Mouse (Mus musculus) heart, embryonic 15.5 days (tissue): Measurements from ENCODE around the gene Tmem203. TPM values are rescaled to one million over a fixed set of nuclear protein-coding genes. Genes with fewer than 3 reads are reported as not detected.

Experiments
- ATAC-seq: fragments of 200-750 bp; cut with Nextera tagmentation; replicated peaks from 2 replicates; pipeline ENCODE4 v1.8.0; 2017; ENCODE audit warnings: low read depth, moderate TSS enrichment; ENCODE audit not compliant: insufficient number of reproducible peaks, insufficient read depth, low FRiP score
- H3K27ac ChIP-seq: fragments of 300-500 bp; sonication (generic); 2 replicates; pipeline ENCODE4 v1.5.1; 2015; ENCODE audit warnings: mild to moderate bottlenecking, inconsistent platforms
- H3K27me3 ChIP-seq: fragments of 300-500 bp; sonication (generic); 2 replicates; pipeline ENCODE4 v1.6.1; 2015; ENCODE audit warnings: inconsistent platforms
- H3K36me3 ChIP-seq: fragments of 300-500 bp; sonication (generic); 2 replicates; pipeline ENCODE4 v1.6.1; 2015; ENCODE audit warnings: mild to moderate bottlenecking, inconsistent platforms
- H3K4me1 ChIP-seq: fragments of 300-500 bp; sonication (generic); replicated peaks from 2 replicates; pipeline ENCODE4 v1.6.1; 2015; ENCODE audit warnings: inconsistent platforms
- H3K4me2 ChIP-seq: fragments of 300-500 bp; sonication (generic); 2 replicates; pipeline ENCODE4 v1.6.1; 2015; ENCODE audit warnings: inconsistent platforms, mild to moderate bottlenecking, moderate library complexity
- H3K4me3 ChIP-seq: fragments of 300-500 bp; sonication (generic); 2 replicates; pipeline ENCODE4 v1.5.1; 2015; ENCODE audit warnings: mild to moderate bottlenecking, inconsistent platforms
- H3K9ac ChIP-seq: fragments of 300-500 bp; sonication (generic); 2 replicates; pipeline ENCODE4 v1.6.1; 2015; ENCODE audit warnings: mild to moderate bottlenecking, inconsistent platforms
- H3K9me3 ChIP-seq: fragments of 300-500 bp; sonication (generic); replicated peaks from 2 replicates; pipeline ENCODE4 v1.6.1; 2016; ENCODE audit warnings: inconsistent platforms
- WGBS: fragments of 180-500 bp; shearing (Covaris S2); methylation state at CpG from one replicate; pipeline ENCODE4 v1.1.7; 2015; ENCODE audit warnings: mixed read lengths; 5-methylcytosine and 5-hydroxymethylcytosine counted together
- polyA plus RNA-seq: library from polyadenylated mRNA; unstranded; fragments of >200 nt; fragmentation: Nextera tagmentation; extraction: Ambion mirVana; gene quantifications from 2 replicates; pipeline ENCODE4 v1.2.1, GENCODE M21; 2015

Tmem203 gene
- polyA plus RNA-seq, 1 experiment from 2014 or later: 17.6 TPM

DNA sequence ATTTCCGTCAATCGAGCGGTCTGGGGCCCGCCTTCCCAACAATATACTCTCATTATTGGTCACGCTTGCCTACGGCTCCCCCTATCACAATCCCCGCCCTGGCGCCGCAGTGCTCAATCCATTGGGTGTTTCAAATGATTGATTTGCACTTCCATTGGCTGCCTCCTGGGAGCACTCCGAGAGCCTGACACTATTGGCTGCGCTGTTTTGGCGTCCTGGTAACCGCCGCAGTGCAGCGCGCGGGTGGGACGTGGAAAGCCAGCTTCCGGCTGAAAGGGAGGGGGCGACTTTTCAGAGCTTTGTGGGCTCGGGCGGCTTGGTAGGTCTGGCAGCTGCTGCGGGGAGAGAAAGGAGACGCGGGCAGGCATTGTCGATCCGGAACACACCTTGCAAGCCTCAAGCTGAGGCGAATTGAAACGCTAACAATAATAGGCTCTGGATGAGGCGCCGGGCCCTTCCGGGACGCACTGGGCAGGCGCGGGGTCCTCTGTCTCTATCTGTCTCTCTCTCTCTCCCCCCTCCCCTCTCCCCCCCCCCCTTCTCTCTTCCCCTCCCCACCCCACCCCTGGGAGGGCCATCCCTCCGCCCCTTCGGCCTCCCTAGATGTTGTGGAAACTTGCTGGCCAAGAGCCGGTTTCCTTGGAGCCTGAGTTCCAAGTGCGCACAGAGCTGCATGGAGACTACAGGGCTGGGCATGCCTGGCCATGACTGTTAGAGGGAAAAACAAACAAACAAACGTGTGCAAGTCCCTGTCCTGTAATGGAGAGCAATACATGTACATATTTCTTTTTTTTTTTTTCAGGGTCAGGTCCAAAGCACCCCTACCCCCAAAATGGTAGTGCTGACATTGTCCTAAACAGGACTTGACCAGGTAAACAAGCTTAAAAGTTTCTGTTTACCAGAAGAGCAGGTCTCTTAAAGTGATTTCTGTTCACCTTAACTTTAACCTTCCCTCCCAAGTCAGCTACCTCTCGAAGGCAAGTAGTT is 30.2 kb upstream of the Tmem203 start:
- Histone ChIP-seq H3K27me3 (peaks cover 8% of the 10 kb centered on the region; the same call in 1 of the 2 replicates), H3K4me2 (peak overlapping the region; percentile 61), H3K9me3 (no peaks in the 10 kb centered on the region), H3K36me3 (peaks cover 11% of the 10 kb centered on the region; the same call in 1 of the 2 replicates), H3K9ac (peak overlapping the region; percentile 61), H3K4me1 (peaks cover 25% of the 10 kb centered on the region), H3K27ac (peak overlapping the region; percentile 98), H3K4me3 (peak overlapping the region; percentile 55)
- ATAC-seq: peak; percentile 94
- 2% methylated on average over 41 of the region's 41 CpGs for WGBS

DNA sequence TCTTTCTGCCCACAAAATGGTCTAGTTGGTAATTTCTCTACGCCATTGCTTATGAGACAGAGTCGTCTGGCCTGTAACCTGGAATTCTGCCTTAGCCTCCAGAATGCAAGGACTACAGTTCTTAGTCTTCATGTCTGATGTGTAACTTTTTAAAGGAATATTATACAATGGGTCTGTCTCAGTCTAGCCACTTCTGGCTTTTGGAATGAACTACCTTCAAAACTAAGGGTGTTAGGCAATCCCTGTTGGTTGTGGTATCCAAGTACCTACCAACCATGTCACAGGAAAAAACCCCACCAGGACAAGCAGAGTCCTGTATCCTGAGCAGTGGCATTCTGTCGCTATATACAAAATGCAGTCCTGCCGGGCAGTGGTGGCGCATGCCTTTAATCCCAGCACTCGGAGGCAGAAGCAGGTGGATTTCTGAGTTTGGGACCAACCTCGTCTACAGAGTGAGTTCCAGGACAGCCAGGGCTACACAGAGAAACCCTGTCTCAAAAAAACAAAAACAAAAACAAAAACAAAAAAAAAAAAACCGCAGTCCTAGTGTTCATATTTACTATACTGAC is 29.3 kb upstream of the Tmem203 start:
- peak overlapping the region; percentile 98 for H3K27ac ChIP-seq
- WGBS: 70% methylated on average over 8 of the region's 8 CpGs
- 0 out of 2 replicates have a peak overlapping the region, but pooled peaks have one; percentile 61 for H3K9ac ChIP-seq
- peak overlapping the region; percentile 61 for H3K4me2 ChIP-seq
- H3K4me1 ChIP-seq: peaks cover 25% of the 10 kb centered on the region
- peak overlapping the region; percentile 55 for H3K4me3 ChIP-seq
- H3K27me3 ChIP-seq: peaks cover 16% of the 10 kb centered on the region
- peaks cover 11% of the 10 kb centered on the region; the same call in 1 of the 2 replicates for H3K36me3 ChIP-seq
- H3K9me3 ChIP-seq: no peaks in the 10 kb centered on the region
- ATAC-seq: no peak

DNA sequence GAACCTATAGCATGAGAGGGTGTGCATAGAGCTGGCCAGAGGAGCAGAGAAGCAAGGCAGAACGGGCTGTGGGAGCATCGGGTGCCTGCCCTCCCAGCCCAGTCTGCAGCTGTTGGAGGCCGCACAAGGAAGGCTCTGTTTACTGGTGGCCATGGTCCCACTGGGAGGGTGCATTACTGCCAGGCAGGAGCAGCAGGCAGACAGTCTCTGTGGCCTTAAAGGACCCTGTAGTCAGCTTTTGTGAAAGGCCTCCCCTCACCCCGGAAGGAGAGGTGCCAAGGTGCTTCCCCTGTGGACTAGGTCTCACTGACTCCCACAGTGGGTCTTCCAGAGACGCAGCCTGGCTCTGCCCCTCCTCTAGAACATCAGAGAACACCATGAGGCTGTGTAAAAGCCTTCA is 28.4 kb upstream of the Tmem203 start:
- peaks cover 2% of the 10 kb centered on the region; the same call in 1 of the 2 replicates for H3K36me3 ChIP-seq
- no peak overlapping the region for H3K27ac ChIP-seq
- H3K4me1 ChIP-seq: peaks cover 25% of the 10 kb centered on the region
- H3K4me2 ChIP-seq: no peak overlapping the region
- H3K9me3 ChIP-seq: no peaks in the 10 kb centered on the region
- H3K9ac ChIP-seq: no peak overlapping the region
- H3K27me3 ChIP-seq: peaks cover 22% of the 10 kb centered on the region
- WGBS: 79% methylated on average over 5 of the region's 5 CpGs
- H3K4me3 ChIP-seq: no peak overlapping the region
- no peak for ATAC-seq

DNA sequence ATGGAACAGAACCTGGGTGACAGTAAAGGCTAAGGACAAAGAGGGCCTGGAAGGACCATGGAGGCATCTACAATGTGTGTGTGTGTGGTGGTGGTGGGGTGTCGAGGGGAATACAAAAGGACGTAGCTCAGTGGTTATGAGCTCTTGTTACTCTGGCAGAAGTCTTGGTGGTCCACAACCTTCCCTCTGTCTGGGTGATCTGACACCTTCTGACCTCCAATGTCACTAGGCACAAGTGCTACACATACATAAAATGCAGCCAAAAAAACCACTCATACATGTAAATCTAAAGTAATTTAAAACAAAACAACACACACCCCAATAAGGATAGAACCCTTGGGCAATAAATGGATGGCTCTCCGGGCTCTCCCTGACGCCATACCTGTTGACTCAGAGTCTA is 27.8 kb upstream of the Tmem203 start:
- Histone ChIP-seq H3K27ac (no peak overlapping the region), H3K9ac (no peak overlapping the region), H3K27me3 (peaks cover 23% of the 10 kb centered on the region), H3K4me2 (no peak overlapping the region), H3K9me3 (no peaks in the 10 kb centered on the region), H3K4me1 (peaks cover 25% of the 10 kb centered on the region), H3K36me3 (no peaks in the 10 kb centered on the region), H3K4me3 (no peak overlapping the region)
- WGBS: 86% methylated on average over 4 of the region's 4 CpGs
- ATAC-seq: no peak

DNA sequence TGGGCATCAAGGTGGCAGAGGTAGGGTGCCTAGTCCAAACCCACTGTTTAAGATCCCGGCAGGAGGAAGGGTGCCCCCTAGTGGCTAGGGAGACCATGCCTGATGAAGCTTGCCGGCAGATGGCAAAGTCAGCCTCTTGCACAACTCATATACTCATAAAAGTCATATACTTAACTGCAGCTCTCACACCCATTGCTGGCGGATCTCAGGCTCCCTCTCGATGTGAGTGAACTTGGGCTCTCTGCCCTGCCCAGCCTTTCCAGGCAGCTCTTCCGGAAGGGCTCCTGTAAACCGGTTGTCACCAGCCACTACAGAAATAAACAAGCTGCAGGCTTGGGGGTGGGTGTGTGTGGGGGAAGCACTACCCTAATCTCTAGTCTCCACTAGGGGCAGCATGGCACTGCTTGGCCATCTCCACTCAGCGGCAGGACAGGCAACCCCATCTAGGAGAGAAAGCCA is 26.8 kb upstream of the Tmem203 start:
- peak overlapping the region; percentile 73 for H3K27ac ChIP-seq
- peak overlapping the region; percentile 21 for H3K9ac ChIP-seq
- WGBS: under 1% methylated on average over 7 of the region's 7 CpGs
- peaks cover 21% of the 10 kb centered on the region for H3K4me1 ChIP-seq
- H3K27me3 ChIP-seq: peaks cover 28% of the 10 kb centered on the region
- H3K36me3 ChIP-seq: no peaks in the 10 kb centered on the region
- peak overlapping the region; percentile 59 for H3K4me2 ChIP-seq
- no peaks in the 10 kb centered on the region for H3K9me3 ChIP-seq
- H3K4me3 ChIP-seq: peak overlapping the region; percentile 36
- ATAC-seq: no peak

DNA sequence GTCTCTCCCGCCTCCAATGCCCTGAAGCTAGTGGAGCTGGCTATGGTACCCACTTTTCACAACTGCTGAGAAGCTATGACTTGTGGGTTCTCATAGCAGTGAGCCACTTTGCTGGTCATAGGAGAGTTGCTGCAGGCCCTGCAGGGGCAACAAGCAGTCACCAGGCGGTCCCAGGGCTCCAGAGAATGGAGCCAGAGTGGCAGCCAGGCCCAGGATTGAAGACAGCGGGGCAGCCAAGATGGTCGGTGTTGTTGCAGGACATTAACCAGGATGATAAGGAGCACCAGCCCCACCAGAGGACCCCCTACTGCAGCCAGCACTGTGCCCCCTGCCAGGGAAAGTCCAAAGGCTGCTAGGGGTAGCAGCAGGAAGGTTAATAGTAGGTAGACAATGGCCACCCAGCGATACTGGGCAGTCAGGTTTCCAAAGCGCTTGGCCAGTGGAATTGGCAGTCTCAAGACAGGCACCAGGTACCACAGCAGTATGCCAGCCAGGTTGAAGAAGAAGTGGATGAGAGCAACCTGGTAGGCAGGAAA is 26.2 kb upstream of the Tmem203 start:
- 66% methylated on average over 6 of the region's 6 CpGs for WGBS
- H3K4me1 ChIP-seq: peaks cover 17% of the 10 kb centered on the region
- H3K27me3 ChIP-seq: peaks cover 28% of the 10 kb centered on the region
- H3K9me3 ChIP-seq: no peaks in the 10 kb centered on the region
- H3K27ac ChIP-seq: no peak overlapping the region
- peak overlapping the region; percentile 59; the same call in 1 of the 2 replicates for H3K4me2 ChIP-seq
- H3K9ac ChIP-seq: no peak overlapping the region
- H3K36me3 ChIP-seq: no peaks in the 10 kb centered on the region
- ATAC-seq: no peak
- peak overlapping the region; percentile 36; the same call in 1 of the 2 replicates for H3K4me3 ChIP-seq

DNA sequence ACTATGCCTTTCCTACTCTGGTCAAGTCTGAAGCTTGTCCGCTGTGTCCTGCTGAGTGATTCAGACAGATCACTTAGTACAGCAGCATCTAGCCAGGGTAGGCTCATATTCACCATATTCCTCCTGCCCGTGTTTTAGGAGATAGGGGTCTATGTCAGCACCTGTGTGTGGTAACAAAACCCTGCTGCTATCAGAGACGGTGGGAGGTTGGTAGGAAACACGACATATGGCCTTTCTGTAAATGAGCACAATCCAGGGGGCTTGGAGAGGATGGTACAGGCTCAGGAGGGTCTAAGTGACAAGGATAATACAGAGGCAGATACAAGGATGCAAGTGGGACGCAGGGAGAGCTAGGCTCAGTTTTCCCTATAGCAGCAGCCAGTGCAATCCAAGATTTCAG is 25.7 kb upstream of the Tmem203 start:
- Histone ChIP-seq H3K4me1 (peaks cover 17% of the 10 kb centered on the region), H3K4me2 (no peak overlapping the region), H3K9ac (no peak overlapping the region), H3K9me3 (no peaks in the 10 kb centered on the region), H3K36me3 (no peaks in the 10 kb centered on the region), H3K27me3 (peaks cover 29% of the 10 kb centered on the region), H3K27ac (no peak overlapping the region), H3K4me3 (no peak overlapping the region)
- no peak for ATAC-seq
- WGBS: 67% methylated on average over 5 of the region's 5 CpGs

DNA sequence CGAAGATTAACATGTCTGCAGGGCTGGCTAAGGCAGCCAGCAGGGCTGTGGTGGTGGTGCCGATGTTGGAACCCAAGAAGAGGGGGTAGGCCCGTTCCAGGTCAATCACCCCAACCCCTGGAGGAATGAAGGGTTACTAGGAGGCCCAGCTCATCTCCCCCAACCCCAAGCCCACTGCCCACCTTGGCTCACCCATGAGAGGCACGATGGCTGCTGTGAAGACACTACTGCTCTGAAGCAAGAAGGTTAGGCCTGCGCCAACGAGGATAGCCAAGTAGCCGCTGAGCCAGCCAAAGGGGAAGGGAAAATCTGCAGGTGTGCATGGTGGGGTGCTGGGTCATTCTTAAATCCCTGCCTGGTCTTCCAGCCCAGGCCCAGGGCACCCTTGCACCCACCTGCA is 24.7 kb upstream of the Tmem203 start:
- no peak overlapping the region for H3K4me3 ChIP-seq
- H3K4me2 ChIP-seq: no peak overlapping the region
- WGBS: 83% methylated on average over 7 of the region's 7 CpGs
- peaks cover 14% of the 10 kb centered on the region for H3K4me1 ChIP-seq
- H3K27me3 ChIP-seq: peaks cover 38% of the 10 kb centered on the region
- H3K9me3 ChIP-seq: no peaks in the 10 kb centered on the region
- H3K9ac ChIP-seq: no peak overlapping the region
- H3K27ac ChIP-seq: no peak overlapping the region
- no peak for ATAC-seq
- H3K36me3 ChIP-seq: no peaks in the 10 kb centered on the region

DNA sequence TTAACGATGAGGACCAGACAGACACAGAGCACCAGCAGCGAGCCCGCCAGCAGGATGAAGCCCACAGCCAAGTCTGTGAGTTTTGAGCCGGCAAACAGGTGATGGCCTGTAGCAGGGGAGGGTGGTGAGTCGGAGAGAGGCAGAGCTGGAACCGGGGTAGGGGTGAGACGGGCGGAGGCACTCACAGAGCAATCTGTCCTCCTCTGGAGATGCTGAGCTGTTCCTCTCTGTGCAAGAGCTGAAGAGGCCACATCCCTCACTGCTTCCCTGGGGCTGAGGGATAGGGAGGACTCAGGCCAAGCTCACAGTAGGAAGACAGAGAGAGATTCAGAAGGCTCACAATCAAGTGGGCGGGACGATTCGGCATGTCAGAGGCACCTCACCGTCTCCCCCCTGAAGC is 24.2 kb upstream of the Tmem203 start:
- Histone ChIP-seq H3K27ac (no peak overlapping the region), H3K36me3 (no peaks in the 10 kb centered on the region), H3K27me3 (peaks cover 43% of the 10 kb centered on the region), H3K4me1 (peaks cover 10% of the 10 kb centered on the region), H3K9ac (no peak overlapping the region), H3K4me3 (no peak overlapping the region), H3K4me2 (no peak overlapping the region), H3K9me3 (no peaks in the 10 kb centered on the region)
- WGBS: 56% methylated on average over 12 of the region's 12 CpGs
- ATAC-seq: no peak

DNA sequence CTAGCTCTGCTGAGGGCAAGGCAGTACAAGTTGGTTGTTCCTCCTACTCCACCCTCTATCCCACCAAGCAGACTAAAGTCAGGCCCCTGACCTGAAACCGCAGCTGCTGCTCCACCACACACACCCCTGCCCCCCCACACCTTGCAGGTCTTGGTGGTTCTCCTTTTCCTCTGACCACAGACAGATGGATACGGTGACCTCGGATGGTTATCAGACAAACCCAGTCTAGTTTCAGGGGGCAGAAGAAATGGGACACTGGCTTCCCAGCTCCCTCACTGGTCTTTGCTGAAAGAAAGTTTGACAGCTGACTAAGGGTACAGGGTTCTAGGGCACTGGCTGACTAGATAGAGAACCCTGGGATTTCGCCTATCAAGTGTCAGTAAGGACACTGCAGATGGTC is 21.8 kb upstream of the Tmem203 start:
- Histone ChIP-seq H3K4me3 (no peak overlapping the region), H3K9ac (no peak overlapping the region), H3K36me3 (no peaks in the 10 kb centered on the region), H3K27me3 (peaks cover 52% of the 10 kb centered on the region), H3K9me3 (no peaks in the 10 kb centered on the region), H3K27ac (no peak overlapping the region), H3K4me2 (no peak overlapping the region), H3K4me1 (peaks cover 5% of the 10 kb centered on the region; the same call in 1 of the 2 replicates)
- 66% methylated on average over 4 of the region's 4 CpGs for WGBS
- ATAC-seq: no peak

DNA sequence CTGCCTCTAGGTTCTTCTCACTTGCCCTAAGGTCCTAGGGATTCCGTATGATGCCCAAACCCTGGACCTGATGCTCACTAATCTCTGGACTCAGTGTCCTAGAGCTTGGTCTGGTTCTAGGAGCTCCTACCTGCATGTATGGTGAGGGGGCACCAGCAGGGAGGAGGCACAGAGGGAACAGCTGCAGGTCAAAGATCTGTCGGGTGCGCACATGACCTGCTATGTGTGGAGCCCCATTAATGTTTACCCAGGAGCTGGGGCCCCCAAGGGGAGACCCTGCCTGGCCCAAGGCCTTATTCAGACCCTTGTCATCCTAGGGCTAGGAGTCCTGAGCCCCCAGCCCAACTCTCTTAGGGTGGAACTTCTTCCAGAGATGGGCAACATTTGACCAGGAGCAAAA is 21.2 kb upstream of the Tmem203 start, which contains the start of gene Slc34a3:
Gene Slc34a3 (minus strand): TSS at position 315 of the 400 bp plus-strand sequence.
- 85% methylated on average over 3 of the region's 3 CpGs for WGBS
- no peak within 1 kb of the TSS for H3K9ac ChIP-seq
- no peaks in the 10 kb centered on the region for H3K36me3 ChIP-seq
- H3K4me1 ChIP-seq: no peaks in the 10 kb centered on the region
- no peak for ATAC-seq
- H3K27me3 ChIP-seq: peaks cover 53% of the 10 kb centered on the region
- H3K4me3 ChIP-seq: no peak within 1 kb of the TSS
- H3K4me2 ChIP-seq: no peak within 1 kb of the TSS
- no peak within 1 kb of the TSS for H3K27ac ChIP-seq
- H3K9me3 ChIP-seq: no peaks in the 10 kb centered on the region
